Mouse (Mus musculus): Measurements from ENCODE around the gene Olfr979.
"Not testable (repeated sequence)": the region's sequence is repeated elsewhere in the genome, so short reads cannot be mapped to it uniquely, and the experiment has no call there.

Olfr979 gene

GRCm38 (mm10) chr9:40003365-40003764 is at the start of gene Olfr979:
Gene Olfr979, minus strand, starts transcription at chr9:40003465.
- DNase-seq: no peak

GRCm38 (mm10) chr9:40050138-40050537 is 46.9 kb upstream of the Olfr979 start:
- DNase-seq: no peak

GRCm38 (mm10) chr9:40021164-40021563 is 17.9 kb upstream of the Olfr979 start, which contains the start of gene Olfr981:
Gene Olfr981, plus strand, starts transcription at chr9:40021464.
- no peak for DNase-seq

GRCm38 (mm10) chr9:40009482-40009881 is 6.2 kb upstream of the Olfr979 start, which contains the start of gene Olfr980:
Gene Olfr980, minus strand, starts transcription at chr9:40009582.
- DNase-seq: no peak

GRCm38 (mm10) chr9:39991813-39992212 is 11.5 kb downstream of the Olfr979 start, which contains the start of gene Olfr978:
Gene Olfr978, plus strand, starts transcription at chr9:39992113.
- DNase-seq: no peak

- DNase-seq: not testable (repeated sequence)
Measured at GRCm38 (mm10) chr9:39976581-39977145, 26.6 kb downstream of the Olfr979 start.

- not testable (repeated sequence) for DNase-seq
Measured at GRCm38 (mm10) chr9:39961033-39961432, 42.2 kb downstream of the Olfr979 start, which contains the start of gene Olfr976. Gene Olfr976, minus strand, starts transcription at chr9:39961133.

GRCm38 (mm10) chr9:39951946-39952345 is 51.3 kb downstream of the Olfr979 start, which contains the start of gene Olfr975:
Gene Olfr975, minus strand, starts transcription at chr9:39952046.
- DNase-seq: no peak

Data from B cell, adult 2 months (primary cell).